Mouse (Mus musculus): ENCODE data around the gene Nlrp10.

Nlrp10 gene

DNA sequence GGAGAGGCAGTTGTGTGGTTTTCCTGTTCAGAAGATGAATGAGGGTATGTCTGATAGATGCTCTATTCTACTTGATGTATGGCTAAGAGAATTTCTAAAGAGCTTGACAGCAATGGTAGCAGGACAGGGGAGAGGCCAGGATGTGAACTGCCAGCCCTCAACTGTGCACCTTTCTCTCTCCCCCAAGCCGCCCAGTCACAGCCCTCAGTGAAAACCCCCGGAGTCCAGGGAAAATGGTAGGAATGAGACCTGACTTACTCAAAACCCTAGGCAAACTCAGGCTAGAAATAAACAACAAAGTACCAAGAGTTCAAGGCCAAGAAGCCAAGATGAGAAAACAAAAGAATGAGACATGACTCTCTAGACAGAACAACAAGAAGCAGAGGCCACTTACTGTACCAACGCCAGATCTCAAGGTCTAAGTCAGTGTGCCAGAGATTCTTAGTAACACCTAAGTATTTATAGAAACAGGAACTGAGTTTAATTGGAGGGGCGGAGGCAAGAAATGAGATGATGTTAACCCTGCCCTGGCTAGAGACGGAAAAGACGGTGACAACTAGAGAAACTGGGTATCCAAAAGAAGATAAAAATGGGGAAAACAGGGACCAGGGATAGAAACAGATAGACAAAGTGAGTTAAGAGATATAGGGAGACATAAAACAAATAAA lies at the start of gene Nlrp10:
Gene Nlrp10 (minus strand): TSS at position 453 of the 668 bp plus-strand sequence.
- no peak for DNase-seq (ENCODE audit: low spot score in 2 of 2)

GRCm38 (mm10) chr7:108972273-108972672 lies 42.3 kb upstream of the Nlrp10 start:
- DNase-seq (ENCODE audit: low spot score in 2 of 2) = no peak

- DNase-seq (ENCODE audit: low spot score in 2 of 2) = no peak
These were observed 38.2 kb upstream of the Nlrp10 start for GRCm38 (mm10) chr7:108968201-108968600.

- no peak for DNase-seq (ENCODE audit: low spot score in 2 of 2)
These were observed 36.9 kb upstream of the Nlrp10 start for GRCm38 (mm10) chr7:108966742-108967362.

- no peak for DNase-seq (ENCODE audit: low spot score in 2 of 2)
These were observed 36.0 kb upstream of the Nlrp10 start for GRCm38 (mm10) chr7:108965968-108966367.

DNA sequence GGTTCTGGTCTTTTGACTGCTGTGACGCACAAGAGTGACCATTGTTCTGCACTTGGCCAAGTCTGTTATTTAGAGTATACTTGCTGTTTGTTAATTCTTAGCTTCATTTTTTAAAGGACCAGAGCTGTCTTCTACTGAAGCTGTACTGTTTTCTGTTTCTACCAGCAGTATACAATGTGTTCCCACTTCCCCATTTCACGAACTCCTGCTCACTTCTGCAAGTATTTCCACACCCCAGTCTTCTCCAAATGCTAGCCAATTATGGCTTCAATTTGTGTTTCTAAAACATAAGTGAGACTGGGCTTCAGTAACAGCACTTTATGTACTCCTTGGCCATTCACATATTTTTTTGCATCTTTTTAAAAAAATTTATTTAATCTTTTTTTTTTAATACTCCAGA lies 27.8 kb upstream of the Nlrp10 start:
- no peak for DNase-seq (ENCODE audit: low spot score in 2 of 2)

DNA sequence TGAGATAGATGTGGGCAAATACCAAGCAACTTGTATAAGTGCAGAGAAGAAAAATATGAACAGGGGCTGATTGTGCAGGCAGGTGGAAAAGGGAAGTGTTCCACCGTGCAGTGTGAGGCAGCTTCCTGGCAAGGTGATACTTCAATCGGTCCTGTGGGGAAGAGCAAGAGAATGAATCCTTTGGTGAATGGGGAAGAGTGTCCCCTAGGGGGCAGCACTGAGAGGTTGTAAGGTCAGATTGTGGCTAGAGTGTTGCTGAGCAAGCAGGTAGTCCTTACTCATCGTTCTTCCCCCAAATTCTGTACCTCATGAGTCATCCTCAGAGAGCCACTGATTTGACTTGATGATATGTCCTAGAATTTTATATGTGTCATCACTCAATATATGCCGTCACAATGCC lies 24.2 kb upstream of the Nlrp10 start:
- DNase-seq (ENCODE audit: low spot score in 2 of 2) = peak in 1 of 2 experiments; percentile 21

DNA sequence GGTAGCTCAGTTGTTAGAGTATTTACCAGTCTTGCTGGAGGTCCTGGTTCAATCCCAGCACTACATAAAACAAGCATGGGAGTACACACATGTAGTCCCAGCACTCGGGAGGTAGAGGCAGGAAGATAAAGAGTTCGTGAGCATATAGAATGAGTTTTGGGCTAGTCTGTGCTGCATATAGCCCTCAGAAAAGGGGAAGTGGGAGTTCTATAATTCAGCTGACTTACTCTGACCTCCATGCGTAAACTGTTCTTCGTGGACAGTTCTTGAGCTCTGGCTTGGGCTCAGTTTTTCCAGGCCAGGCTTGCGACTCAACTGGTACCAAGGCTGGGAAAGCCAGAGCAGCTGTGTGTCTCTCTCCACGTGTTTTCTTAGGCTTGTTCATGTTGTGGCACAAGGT lies 22.8 kb upstream of the Nlrp10 start:
- DNase-seq (ENCODE audit: low spot score in 2 of 2) = no peak

- no peak for DNase-seq (ENCODE audit: low spot score in 2 of 2)
These were observed 20.9 kb upstream of the Nlrp10 start for GRCm38 (mm10) chr7:108950762-108951331.

- DNase-seq (ENCODE audit: low spot score in 2 of 2) = no peak
These were observed 20.4 kb upstream of the Nlrp10 start, which contains the start of gene Tub for GRCm38 (mm10) chr7:108950312-108950761. Tub (plus strand) TSS chr7:108950338.

GRCm38 (mm10) chr7:108949301-108949700 lies 19.3 kb upstream of the Nlrp10 start:
- DNase-seq (ENCODE audit: low spot score in 2 of 2) = no peak

- no peak for DNase-seq (ENCODE audit: low spot score in 2 of 2)
These were observed 18.6 kb upstream of the Nlrp10 start for GRCm38 (mm10) chr7:108948611-108949010.

DNA sequence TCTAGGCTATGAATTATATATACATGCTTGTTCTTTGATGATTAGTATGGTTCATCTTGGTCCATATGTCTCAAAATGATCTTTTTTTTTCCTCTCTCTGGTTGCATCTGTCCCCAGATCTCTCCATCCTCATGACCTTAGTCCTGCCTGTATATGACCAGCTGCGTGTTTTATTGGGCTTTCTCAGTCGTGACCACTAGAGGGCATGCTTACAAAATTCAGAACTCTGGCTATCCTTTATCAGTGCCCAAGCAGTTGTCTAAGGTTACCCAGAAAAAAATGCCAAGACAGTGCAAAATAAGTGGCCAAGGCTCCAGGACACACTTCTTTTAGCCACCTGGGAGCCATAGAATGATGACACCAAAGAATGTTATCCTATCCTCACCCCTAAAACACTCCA lies 14.0 kb upstream of the Nlrp10 start:
- DNase-seq (ENCODE audit: low spot score in 2 of 2) = no peak

DNA sequence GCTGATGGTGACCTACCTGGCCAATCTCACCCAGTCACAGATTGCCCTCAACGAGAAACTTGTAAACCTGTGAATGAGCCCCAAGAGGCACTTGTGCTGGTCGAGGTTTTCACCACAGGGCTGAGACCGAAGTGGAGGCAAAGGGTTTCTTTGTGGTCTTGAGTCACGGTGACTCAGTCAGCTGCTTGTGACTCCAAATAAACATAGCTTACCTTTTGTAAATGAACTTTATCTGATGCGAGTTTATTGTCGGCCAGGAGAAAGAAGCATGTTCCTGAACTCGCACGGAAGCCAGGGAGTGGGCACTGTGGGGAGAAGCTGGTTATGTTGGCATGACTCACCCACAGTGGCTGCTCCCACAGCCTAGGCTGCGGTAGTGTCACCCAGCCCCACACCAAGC lies 11.5 kb upstream of the Nlrp10 start:
- no peak for DNase-seq (ENCODE audit: low spot score in 2 of 2)

DNA sequence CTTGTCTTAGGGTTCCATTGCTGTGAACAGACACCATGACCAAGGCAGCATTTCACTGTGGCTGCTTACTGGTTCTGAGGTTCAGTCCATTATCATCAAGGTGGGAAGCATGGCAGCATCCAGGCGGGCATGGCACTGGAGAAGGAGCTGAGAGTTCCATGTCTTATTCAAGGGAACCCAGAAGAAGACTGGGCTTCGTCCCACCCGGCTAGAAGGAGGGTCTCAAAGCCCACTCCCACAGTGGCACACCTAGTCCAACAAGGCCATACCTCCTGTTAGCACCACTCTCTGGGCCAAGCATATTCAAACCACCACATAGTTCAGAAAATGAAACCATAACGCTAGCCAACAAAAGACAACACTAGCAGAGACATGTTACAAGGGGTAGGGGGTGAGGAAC lies 6.6 kb upstream of the Nlrp10 start:
- DNase-seq (ENCODE audit: low spot score in 2 of 2) = no peak

DNA sequence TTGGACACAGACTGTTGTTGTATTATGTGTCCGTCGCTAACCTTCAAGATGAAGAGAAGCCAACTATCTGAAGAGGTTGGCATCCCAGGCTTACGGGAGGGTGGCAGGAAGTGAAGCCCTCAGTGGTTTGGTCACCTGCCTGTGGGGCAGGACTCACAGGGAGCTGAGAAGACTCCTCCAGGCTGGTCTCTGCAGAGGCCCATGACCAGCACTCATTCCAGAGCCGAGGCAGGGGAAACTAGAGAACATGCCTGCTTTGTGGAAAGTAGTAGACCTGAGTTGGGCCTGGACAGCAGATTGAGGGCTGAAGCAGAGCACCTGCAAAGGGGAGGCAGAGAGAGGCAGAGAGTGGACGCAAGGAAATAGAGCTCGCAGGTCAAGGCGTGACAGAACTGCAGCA lies 5.4 kb upstream of the Nlrp10 start:
- no peak for DNase-seq (ENCODE audit: low spot score in 2 of 2)

DNA sequence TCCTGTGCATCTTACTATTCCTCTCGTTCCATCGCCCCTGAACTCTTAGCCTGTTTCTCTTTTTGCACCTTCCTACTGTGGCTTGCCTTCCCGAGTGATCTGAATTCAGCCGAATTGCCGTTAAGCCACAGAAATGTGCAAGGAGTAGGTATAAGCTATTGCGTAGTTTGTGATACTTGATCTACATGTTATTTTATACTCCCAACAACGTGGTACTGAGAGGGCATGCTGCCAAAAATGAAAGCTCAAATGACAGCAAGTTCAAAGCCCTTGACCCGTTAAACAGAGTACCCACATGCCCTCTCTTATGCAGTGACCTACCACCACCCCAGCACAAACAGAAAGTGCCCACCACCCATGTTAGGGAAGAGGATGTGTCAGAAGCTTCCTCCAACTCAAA lies 4.9 kb upstream of the Nlrp10 start:
- no peak for DNase-seq (ENCODE audit: low spot score in 2 of 2)

GRCm38 (mm10) chr7:108933794-108934731 lies 4.1 kb upstream of the Nlrp10 start, which contains the start of gene Eif3f:
Eif3f (plus strand) TSS chr7:108934417.
- DNase-seq (ENCODE audit: low spot score in 2 of 2) = peak; percentile 85 to 87

DNA sequence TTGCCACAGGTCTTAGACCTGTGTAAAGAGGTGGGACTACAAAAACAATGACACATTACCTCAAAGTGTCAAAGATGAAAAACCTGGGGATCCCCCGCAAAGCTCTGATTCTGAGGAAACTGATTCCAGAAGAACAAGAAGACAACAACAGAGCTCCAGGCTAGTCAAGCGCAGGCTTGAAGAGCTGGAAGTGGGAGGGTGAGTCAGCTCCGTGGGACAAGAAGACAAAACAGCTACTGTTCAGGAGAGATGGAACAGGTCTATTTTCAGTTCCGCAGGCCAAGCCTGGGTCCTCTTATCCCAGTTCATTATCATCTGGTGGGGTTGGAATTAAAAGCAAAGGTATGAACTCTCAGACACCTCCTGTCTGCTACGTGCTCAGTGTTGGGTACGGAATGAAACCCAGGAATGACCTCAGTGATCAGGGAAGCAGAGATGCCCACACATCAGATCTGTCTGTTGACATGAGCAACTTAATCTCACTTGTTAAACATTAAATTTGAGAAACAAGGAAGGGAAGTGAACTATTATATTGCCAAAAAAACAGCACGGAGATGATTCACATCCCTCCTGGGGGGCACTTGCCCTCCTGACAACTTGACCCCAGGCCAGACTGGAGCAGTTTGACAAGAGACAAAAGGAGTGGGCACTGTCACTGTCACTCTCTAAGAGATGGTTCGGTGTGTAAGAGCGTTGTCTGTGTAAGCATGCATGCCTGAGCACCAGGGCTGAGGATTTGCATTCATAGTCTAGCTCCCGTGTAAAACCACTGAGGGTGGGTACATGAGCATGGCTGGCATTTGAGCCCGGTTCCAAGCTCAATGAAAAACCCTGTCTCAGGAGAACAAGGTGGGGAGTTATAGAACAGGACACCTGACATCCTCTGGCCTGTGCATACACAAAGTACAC lies 1.4 kb downstream of the Nlrp10 start:
- DNase-seq (ENCODE audit: low spot score in 2 of 2) = no peak

GRCm38 (mm10) chr7:108927043-108927442 lies 2.9 kb downstream of the Nlrp10 start:
- no peak for DNase-seq (ENCODE audit: low spot score in 2 of 2)

GRCm38 (mm10) chr7:108903969-108904368 lies 26.0 kb downstream of the Nlrp10 start:
- DNase-seq (ENCODE audit: low spot score in 2 of 2) = no peak
